Mouse (Mus musculus) lung, postnatal 0 days (tissue): ENCODE data around the gene Cd63. TPM values are rescaled to one million over a fixed set of nuclear protein-coding genes. Genes with fewer than 3 reads are reported as not detected.

ENCODE experiments used
- ATAC-seq: fragments of 200-750 bp; cut with Nextera tagmentation; 2 replicates; pipeline ENCODE4 v1.8.0; 2017; ENCODE audit warnings: moderate library complexity
- DNase-seq: peaks from one replicate; pipeline ENCODE4 v3.0.0-alpha.2; 2016; ENCODE audit warnings: low spot score
- H3K27ac ChIP-seq: fragments of 300-500 bp; sonication (generic); 2 replicates; pipeline ENCODE4 v1.5.1; 2014; ENCODE audit warnings: antibody characterized with exemption, mild to moderate bottlenecking, low read length, mixed read lengths
- H3K27me3 ChIP-seq: fragments of 300-500 bp; sonication (generic); replicated peaks from 2 replicates; pipeline ENCODE4 v1.6.1; 2014; ENCODE audit warnings: low read length, mixed read lengths; ENCODE audit not compliant: insufficient read depth
- H3K36me3 ChIP-seq: fragments of 300-500 bp; sonication (generic); 2 replicates; pipeline ENCODE4 v1.6.1; 2014; ENCODE audit warnings: low read length, mixed read lengths; ENCODE audit not compliant: insufficient read depth
- H3K4me1 ChIP-seq: fragments of 300-500 bp; sonication (generic); 2 replicates; pipeline ENCODE4 v1.6.1; 2014; ENCODE audit warnings: antibody characterized with exemption, low read depth, low read length, mixed read lengths; ENCODE audit not compliant: insufficient read depth
- H3K4me2 ChIP-seq: fragments of 300-500 bp; sonication (generic); replicated peaks from 2 replicates; pipeline ENCODE4 v1.6.1; 2014; ENCODE audit warnings: low read depth, mild to moderate bottlenecking, low read length, moderate library complexity, mixed read lengths
- H3K4me3 ChIP-seq: fragments of 300-500 bp; sonication (generic); 2 replicates; pipeline ENCODE4 v1.5.1; 2014; ENCODE audit warnings: low read depth, low read length
- H3K9ac ChIP-seq: fragments of 300-500 bp; sonication (generic); replicated peaks from 2 replicates; pipeline ENCODE4 v1.6.1; 2014; ENCODE audit warnings: low read depth, mild to moderate bottlenecking
- H3K9me3 ChIP-seq: fragments of 300-500 bp; sonication (generic); 2 replicates; pipeline ENCODE4 v1.6.1; 2016; ENCODE audit warnings: low read length, mixed read lengths
- CTCF ChIP-seq: IDR thresholded peaks from 2 replicates; pipeline ENCODE4 v1.5.1; 2016; ENCODE audit warnings: antibody characterized with exemption, mild to moderate bottlenecking
- EP300 ChIP-seq: IDR thresholded peaks from 2 replicates; pipeline ENCODE4 v1.6.1; 2016; ENCODE audit warnings: antibody characterized with exemption, mild to moderate bottlenecking, control low read depth
- WGBS: fragments of 180-500 bp; shearing (Covaris S2); extraction: QIAGEN DNeasy Blood & Tissue Kit; methylation state at CpG from one replicate; pipeline ENCODE4 v1.1.7; 2014; 5-methylcytosine and 5-hydroxymethylcytosine counted together
- polyA plus RNA-seq: library from polyadenylated mRNA; unstranded; fragments of >200 nt; fragmentation: Nextera tagmentation; extraction: Ambion mirVana; gene quantifications from 2 replicates; pipeline ENCODE4 v1.2.1, GENCODE M21; 2015

The Cd63 gene
- polyA plus RNA-seq, 1 experiment from 2014 or later: 764 TPM

GRCm38 (mm10) chr10:128901409-128901808 is 620 bp downstream of the Cd63 start:
- H3K4me1 ChIP-seq: no peaks in the 10 kb centered on the region
- H3K4me3 ChIP-seq: no peak overlapping the region
- no peak overlapping the region for H3K9ac ChIP-seq
- TF ChIP-seq CTCF (no peak), EP300 (no peak)
- no peak for ATAC-seq
- no peaks in the 10 kb centered on the region for H3K36me3 ChIP-seq
- 84% methylated on average over 1 of the region's 1 CpGs for WGBS
- no peak overlapping the region for H3K4me2 ChIP-seq
- no peak overlapping the region for H3K27ac ChIP-seq
- no peak for DNase-seq
- no peaks in the 10 kb centered on the region for H3K9me3 ChIP-seq
- 0 out of 2 replicates have a peak, but pooled peaks cover 3% of the 10 kb centered on the region for H3K27me3 ChIP-seq

- Histone ChIP-seq H3K9ac (no peak overlapping the region), H3K4me2 (no peak overlapping the region), H3K36me3 (no peaks in the 10 kb centered on the region), H3K4me3 (no peak overlapping the region), H3K27ac (no peak overlapping the region), H3K9me3 (no peaks in the 10 kb centered on the region), H3K4me1 (no peaks in the 10 kb centered on the region), H3K27me3 (no peaks in the 10 kb centered on the region)
- no peak for ATAC-seq
- no peak for DNase-seq
- TF ChIP-seq EP300 (no peak), CTCF (no peak)
- WGBS: 87% methylated on average over 3 of the region's 3 CpGs
These were observed 1.7 kb downstream of the Cd63 start for GRCm38 (mm10) chr10:128902409-128902988.

GRCm38 (mm10) chr10:128904812-128905211 is 4.0 kb downstream of the Cd63 start:
- H3K4me2 ChIP-seq: no peak overlapping the region
- ATAC-seq (no peak), DNase-seq (no peak)
- H3K9me3 ChIP-seq: no peaks in the 10 kb centered on the region
- no peak overlapping the region for H3K27ac ChIP-seq
- H3K9ac ChIP-seq: no peak overlapping the region
- TF ChIP-seq EP300 (no peak), CTCF (no peak)
- no peak overlapping the region for H3K4me3 ChIP-seq
- H3K36me3 ChIP-seq: no peaks in the 10 kb centered on the region
- H3K4me1 ChIP-seq: peaks cover 6% of the 10 kb centered on the region; the same call in 1 of the 2 replicates
- WGBS: 82% methylated on average over 5 of the region's 5 CpGs
- H3K27me3 ChIP-seq: no peaks in the 10 kb centered on the region

GRCm38 (mm10) chr10:128908778-128909448 is 8.1 kb downstream of the Cd63 start:
- H3K4me2 ChIP-seq: peak overlapping the region; percentile 76
- 56% methylated on average over 13 of the region's 13 CpGs for WGBS
- H3K4me1 ChIP-seq: peaks cover 6% of the 10 kb centered on the region; the same call in 1 of the 2 replicates
- peak; percentile 42 for DNase-seq
- H3K9ac ChIP-seq: peak overlapping the region; percentile 81
- TF ChIP-seq CTCF (no peak), EP300 (no peak)
- H3K9me3 ChIP-seq: no peaks in the 10 kb centered on the region
- peak overlapping the region; percentile 92 for H3K27ac ChIP-seq
- ATAC-seq: peak; percentile 1; the same call in 1 of the 2 replicates
- H3K27me3 ChIP-seq: no peaks in the 10 kb centered on the region
- H3K36me3 ChIP-seq: 0 out of 2 replicates have a peak, but pooled peaks cover under 1% of the 10 kb centered on the region
- H3K4me3 ChIP-seq: peak overlapping the region; percentile 86

GRCm38 (mm10) chr10:128909567-128910028 is 8.8 kb downstream of the Cd63 start:
- 0% methylated on average over 14 of the region's 41 CpGs for WGBS
- H3K27me3 ChIP-seq: no peaks in the 10 kb centered on the region
- TF ChIP-seq CTCF: no peak
- TF ChIP-seq EP300: no peak; the same call in 1 of the 2 replicates

GRCm38 (mm10) chr10:128910066-128910841 is 9.5 kb downstream of the Cd63 start:
- Histone ChIP-seq H3K4me3 (peak overlapping the region; percentile 86), H3K9ac (peak overlapping the region; percentile 81), H3K4me2 (peak overlapping the region; percentile 76), H3K36me3 (peaks cover 3% of the 10 kb centered on the region; the same call in 1 of the 2 replicates), H3K4me1 (peaks cover 6% of the 10 kb centered on the region; the same call in 1 of the 2 replicates), H3K9me3 (no peaks in the 10 kb centered on the region), H3K27me3 (no peaks in the 10 kb centered on the region), H3K27ac (peak overlapping the region; percentile 92)
- DNase-seq (peak; percentile 60), ATAC-seq (peak; percentile 46)
- TF ChIP-seq EP300: no peak
- TF ChIP-seq CTCF: no peak
- 1% methylated on average over 40 of the region's 66 CpGs for WGBS

More at GRCm38 (mm10) chr10:128909567-128910028, 8.8 kb downstream of the Cd63 start:
- Histone ChIP-seq H3K4me2 (peak overlapping the region; percentile 76), H3K9ac (peak overlapping the region; percentile 81), H3K4me1 (peaks cover 6% of the 10 kb centered on the region; the same call in 1 of the 2 replicates), H3K36me3 (peaks cover 3% of the 10 kb centered on the region; the same call in 1 of the 2 replicates), H3K4me3 (peak overlapping the region; percentile 86), H3K27ac (peak overlapping the region; percentile 92), H3K9me3 (no peaks in the 10 kb centered on the region)
- ATAC-seq (peak; percentile 94), DNase-seq (peak; percentile 95)
